Mouse (Mus musculus): ENCODE measurements at regions not wholly inside any gene's neighbourhood (a gene's known extent, or its start where the extent isn't known, plus 50 kb on each side); places are given as distances from the start of the nearest gene placed in this dataset.

- DNase-seq (ENCODE audit: low spot score): no peak
These were observed 53.8 kb upstream of the Coro2b start for GRCm38 (mm10) chr9:62590407-62591195.

GRCm38 (mm10) chr9:62591196-62591485, 54.3 kb upstream of the Coro2b start:
- DNase-seq (ENCODE audit: low spot score): no peak

- no peak for DNase-seq (ENCODE audit: low spot score)
These were observed 61.2 kb upstream of the Coro2b start for GRCm38 (mm10) chr9:62598056-62598455.

GRCm38 (mm10) chr9:62598956-62599355, 62.1 kb upstream of the Coro2b start:
- DNase-seq (ENCODE audit: low spot score): no peak

GRCm38 (mm10) chr9:62610526-62610925, 67.1 kb upstream of the Itga11 start:
- DNase-seq (ENCODE audit: low spot score): no peak

GRCm38 (mm10) chr9:62611452-62611851, 66.2 kb upstream of the Itga11 start:
- no peak for DNase-seq (ENCODE audit: low spot score)

GRCm38 (mm10) chr9:62613053-62613452, 64.6 kb upstream of the Itga11 start:
- DNase-seq (ENCODE audit: low spot score): no peak

- no peak for DNase-seq (ENCODE audit: low spot score)
These were observed 63.8 kb upstream of the Itga11 start for GRCm38 (mm10) chr9:62613806-62614205.

GRCm38 (mm10) chr9:62614950-62615349, 62.7 kb upstream of the Itga11 start:
- DNase-seq (ENCODE audit: low spot score): no peak

GRCm38 (mm10) chr9:62615799-62616198, 61.8 kb upstream of the Itga11 start:
- DNase-seq (ENCODE audit: low spot score): no peak

- DNase-seq (ENCODE audit: low spot score): no peak
These were observed 58.6 kb upstream of the Itga11 start for GRCm38 (mm10) chr9:62618994-62619393.

GRCm38 (mm10) chr9:62620901-62621445, 56.7 kb upstream of the Itga11 start:
- no peak for DNase-seq (ENCODE audit: low spot score)

GRCm38 (mm10) chr9:62622106-62622505, 55.5 kb upstream of the Itga11 start:
- no peak for DNase-seq (ENCODE audit: low spot score)

- no peak for DNase-seq (ENCODE audit: low spot score)
These were observed 53.0 kb upstream of the Itga11 start for GRCm38 (mm10) chr9:62624562-62625044.

- DNase-seq (ENCODE audit: low spot score): peak; percentile 20
These were observed 50.3 kb upstream of the Itga11 start for GRCm38 (mm10) chr9:62627071-62628000.
